Mouse (Mus musculus): ENCODE measurements around the gene Rnf151. TPM values are rescaled to one million over a fixed set of nuclear protein-coding genes. Genes with fewer than 3 reads are reported as not detected.

Gene Rnf151
- polyA plus RNA-seq, 1 experiment = 0.74 TPM

- Histone ChIP-seq H3K4me3 (replicated peaks) (peak overlapping the region; percentile 42), H3K27me3 (replicated peaks) (peaks cover 36% of the 10 kb centered on the region), H3K9me3 (no peaks in the 10 kb centered on the region), H3K4me1 (peaks cover 70% of the 10 kb centered on the region), H3K36me3 (replicated peaks; ENCODE audit: low read length) (peaks cover 20% of the 10 kb centered on the region)
- TF ChIP-seq FLI1 (IDR thresholded peaks at IDR 0.05; ENCODE audit: low read length) (no peak), GATA1 (IDR thresholded peaks at IDR 0.05; ENCODE audit: borderline replicate concordance, low read length) (no peak)
Observed at GRCm38 (mm10) chr17:24692385-24692784, 25.5 kb downstream of the Rnf151 start.

DNA sequence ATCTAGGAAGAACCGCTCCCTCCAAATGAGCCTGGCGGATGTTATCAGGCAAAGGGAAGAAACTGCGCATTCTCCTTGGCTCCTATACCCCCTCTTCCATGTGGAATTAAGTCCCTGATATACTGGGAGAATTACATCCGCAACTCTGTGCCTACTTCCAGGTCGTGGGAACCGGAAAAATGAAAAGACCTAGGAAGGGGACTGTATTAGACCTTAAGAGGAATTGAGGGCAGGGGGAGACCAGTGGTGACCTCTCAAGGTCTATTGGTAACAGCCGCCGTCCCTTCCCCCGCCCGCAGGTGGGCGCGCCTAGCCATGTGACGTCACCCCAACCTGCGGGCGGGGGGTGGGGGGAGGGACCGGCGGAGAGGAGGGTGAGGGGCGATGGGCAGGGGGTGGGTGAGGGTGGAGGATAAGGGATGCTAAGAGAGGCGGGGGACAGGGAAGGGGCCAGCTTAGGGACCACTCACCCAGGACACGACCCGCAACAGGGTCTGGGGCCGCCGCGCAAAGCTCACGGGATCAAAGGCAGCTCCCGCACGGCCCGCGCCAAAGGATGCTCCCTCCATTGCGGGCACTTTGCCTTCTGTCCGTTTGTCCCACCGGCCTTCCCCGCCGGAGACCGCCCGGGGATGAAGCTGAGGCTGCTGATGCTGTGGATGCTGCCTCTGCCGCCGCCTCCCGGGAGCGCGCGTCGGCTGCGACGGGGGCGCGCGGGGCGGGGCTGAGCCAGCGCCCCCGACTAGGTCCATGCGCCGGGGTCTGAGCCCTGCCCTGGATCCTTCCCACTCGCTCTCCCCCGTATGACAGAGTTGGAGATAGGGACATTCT, 28.4 kb downstream of the Rnf151 start, which contains the start of gene Syngr3:
TSS of gene Syngr3 (minus strand) at position 705 of the 831 bp plus-strand sequence.
- Histone ChIP-seq H3K4me3 (replicated peaks) (peak within 1 kb of the TSS; percentile 83), H3K4me1 (peaks cover 59% of the 10 kb centered on the region), H3K36me3 (replicated peaks; ENCODE audit: low read length) (peaks cover 19% of the 10 kb centered on the region), H3K27me3 (replicated peaks) (peaks cover 52% of the 10 kb centered on the region), H3K9me3 (no peaks in the 10 kb centered on the region)
- TF ChIP-seq GATA1 (IDR thresholded peaks at IDR 0.05; ENCODE audit: borderline replicate concordance, low read length) = no peak

- Histone ChIP-seq H3K4me3 (replicated peaks) (peak overlapping the region; percentile 90), H3K4me1 (peaks cover 46% of the 10 kb centered on the region), H3K9me3 (no peaks in the 10 kb centered on the region), H3K36me3 (replicated peaks; ENCODE audit: low read length) (peaks cover 6% of the 10 kb centered on the region), H3K27me3 (replicated peaks) (peaks cover 52% of the 10 kb centered on the region)
- TF ChIP-seq FLI1 (IDR thresholded peaks at IDR 0.05; ENCODE audit: low read length) (no peak), GATA1 (IDR thresholded peaks at IDR 0.05; ENCODE audit: borderline replicate concordance, low read length) (no peak)
Observed at GRCm38 (mm10) chr17:24687599-24687998, 30.3 kb downstream of the Rnf151 start.

DNA sequence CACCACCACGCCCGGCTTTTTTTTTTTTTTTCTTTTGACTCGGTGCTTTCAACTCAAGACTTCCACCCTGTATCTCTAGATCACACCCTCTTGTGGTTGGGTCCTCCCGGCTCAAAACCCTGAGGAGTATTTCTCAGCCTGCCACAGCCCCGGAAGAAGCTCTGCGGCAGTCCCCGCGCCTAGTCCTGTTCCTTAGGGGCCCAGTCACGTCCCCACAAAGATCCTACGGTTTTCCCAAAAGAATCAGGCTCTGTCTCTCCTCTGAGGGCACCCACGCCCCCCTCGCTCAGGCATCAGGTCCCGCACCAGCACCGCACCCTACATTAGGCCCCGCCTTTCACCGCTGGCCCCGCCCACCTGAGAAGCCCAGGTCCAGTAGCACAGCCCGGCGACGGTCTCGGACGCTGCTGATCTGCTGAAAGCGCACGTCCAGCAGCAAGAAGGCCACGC, 30.7 kb downstream of the Rnf151 start:
- Histone ChIP-seq H3K4me3 (replicated peaks) (peak overlapping the region; percentile 90), H3K36me3 (replicated peaks; ENCODE audit: low read length) (peaks cover 5% of the 10 kb centered on the region), H3K9me3 (no peaks in the 10 kb centered on the region), H3K27me3 (replicated peaks) (peaks cover 52% of the 10 kb centered on the region), H3K4me1 (peaks cover 41% of the 10 kb centered on the region)
- TF ChIP-seq FLI1 (IDR thresholded peaks at IDR 0.05; ENCODE audit: low read length) = no peak
- no peak for TF ChIP-seq GATA1 (IDR thresholded peaks at IDR 0.05; ENCODE audit: borderline replicate concordance, low read length)

DNA sequence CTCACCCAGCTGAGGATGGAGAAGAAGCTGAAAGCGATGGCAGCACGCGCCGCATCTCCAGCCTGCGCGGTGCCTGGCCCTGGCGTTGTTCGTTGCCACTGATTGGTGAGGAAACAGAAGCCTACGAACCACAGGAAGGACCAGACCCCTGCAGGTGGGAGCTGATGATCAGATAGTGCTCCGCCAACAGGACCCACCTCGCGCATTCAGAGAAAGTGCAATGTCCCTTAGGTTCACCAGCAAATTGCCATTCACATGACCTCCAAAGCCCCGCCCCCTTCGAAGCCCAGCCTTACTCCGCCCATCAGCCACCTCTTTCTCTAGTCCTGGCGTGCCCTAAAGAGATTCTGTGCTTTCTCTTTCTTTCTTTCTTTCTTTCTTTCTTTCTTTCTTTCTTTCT, 31.3 kb downstream of the Rnf151 start:
- Histone ChIP-seq H3K4me1 (peaks cover 38% of the 10 kb centered on the region), H3K36me3 (replicated peaks; ENCODE audit: low read length) (peaks cover 10% of the 10 kb centered on the region), H3K27me3 (replicated peaks) (peaks cover 52% of the 10 kb centered on the region), H3K9me3 (no peaks in the 10 kb centered on the region), H3K4me3 (replicated peaks) (peak overlapping the region; percentile 81)
- TF ChIP-seq GATA1 (IDR thresholded peaks at IDR 0.05; ENCODE audit: borderline replicate concordance, low read length) = no peak
- TF ChIP-seq FLI1 (IDR thresholded peaks at IDR 0.05; ENCODE audit: low read length) = no peak

DNA sequence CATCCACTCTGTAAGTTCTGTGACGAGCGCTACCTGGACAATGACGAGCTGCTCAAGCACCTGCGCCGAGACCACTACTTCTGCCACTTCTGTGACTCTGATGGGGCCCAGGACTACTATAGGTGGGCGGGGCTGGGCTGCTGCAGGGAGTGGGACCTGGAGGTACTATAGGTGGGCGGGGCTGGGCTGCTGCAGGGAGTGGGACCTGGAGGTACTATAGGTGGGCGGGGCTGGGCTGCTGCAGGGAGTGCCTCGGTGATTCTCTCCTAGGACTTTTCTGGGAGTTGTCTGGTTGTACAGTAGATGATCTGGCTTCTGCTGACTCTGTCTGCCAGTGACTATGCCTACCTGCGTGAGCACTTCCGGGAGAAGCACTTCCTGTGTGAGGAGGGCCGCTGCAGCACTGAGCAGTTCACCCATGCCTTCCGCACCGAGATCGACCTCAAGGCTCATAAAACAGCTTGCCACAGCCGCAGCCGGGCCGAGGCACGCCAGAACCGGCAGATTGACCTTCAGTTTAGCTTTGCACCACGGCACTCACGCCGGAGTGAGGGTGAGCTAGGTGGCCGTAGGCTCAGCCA, 40.3 kb downstream of the Rnf151 start:
- Histone ChIP-seq H3K4me3 (replicated peaks) (no peak overlapping the region), H3K36me3 (replicated peaks; ENCODE audit: low read length) (peaks cover 84% of the 10 kb centered on the region), H3K4me1 (peaks cover 35% of the 10 kb centered on the region), H3K9me3 (no peaks in the 10 kb centered on the region), H3K27me3 (replicated peaks) (no peaks in the 10 kb centered on the region)
- TF ChIP-seq FLI1 (IDR thresholded peaks at IDR 0.05; ENCODE audit: low read length) = no peak
- no peak for TF ChIP-seq GATA1 (IDR thresholded peaks at IDR 0.05; ENCODE audit: borderline replicate concordance, low read length)

GRCm38 (mm10) chr17:24676877-24677276, 41.0 kb downstream of the Rnf151 start:
- TF ChIP-seq FLI1 (IDR thresholded peaks at IDR 0.05; ENCODE audit: low read length) (no peak), GATA1 (IDR thresholded peaks at IDR 0.05; ENCODE audit: borderline replicate concordance, low read length) (no peak)
- no peaks in the 10 kb centered on the region for H3K27me3 ChIP-seq (replicated peaks)
- peaks cover 78% of the 10 kb centered on the region for H3K36me3 ChIP-seq (replicated peaks; ENCODE audit: low read length)
- H3K4me1 ChIP-seq = peaks cover 42% of the 10 kb centered on the region
- no peaks in the 10 kb centered on the region for H3K9me3 ChIP-seq
- no peak overlapping the region for H3K4me3 ChIP-seq (replicated peaks)

- peaks cover 49% of the 10 kb centered on the region for H3K4me1 ChIP-seq
- TF ChIP-seq GATA1 (IDR thresholded peaks at IDR 0.05; ENCODE audit: borderline replicate concordance, low read length) (no peak), FLI1 (IDR thresholded peaks at IDR 0.05; ENCODE audit: low read length) (no peak)
- H3K9me3 ChIP-seq = no peaks in the 10 kb centered on the region
- H3K4me3 ChIP-seq (replicated peaks) = no peak overlapping the region
- no peaks in the 10 kb centered on the region for H3K27me3 ChIP-seq (replicated peaks)
- peaks cover 71% of the 10 kb centered on the region for H3K36me3 ChIP-seq (replicated peaks; ENCODE audit: low read length)
Observed at GRCm38 (mm10) chr17:24676187-24676586, 41.7 kb downstream of the Rnf151 start.

DNA sequence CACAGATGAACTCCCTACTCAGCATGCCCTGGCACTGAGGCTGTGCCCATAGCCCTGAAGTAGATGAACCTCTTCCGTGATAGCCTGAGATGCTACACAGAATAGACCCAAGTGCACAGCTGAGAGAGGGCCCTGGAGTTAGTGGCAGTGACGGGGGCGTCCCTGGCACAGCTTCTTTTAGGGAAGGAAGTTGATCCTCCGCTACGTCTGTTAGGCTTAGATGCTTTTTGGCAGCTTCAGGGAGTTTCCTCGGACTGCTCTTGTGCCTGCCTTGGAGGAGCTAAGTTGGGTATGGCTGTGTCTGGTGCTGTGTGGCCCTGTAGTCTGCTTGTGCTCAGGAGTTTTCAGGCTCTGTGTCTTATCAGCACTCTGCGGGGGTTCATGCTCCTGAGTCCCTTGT, 43.6 kb downstream of the Rnf151 start:
- peaks cover 52% of the 10 kb centered on the region for H3K36me3 ChIP-seq (replicated peaks; ENCODE audit: low read length)
- TF ChIP-seq FLI1 (IDR thresholded peaks at IDR 0.05; ENCODE audit: low read length) (no peak), GATA1 (IDR thresholded peaks at IDR 0.05; ENCODE audit: borderline replicate concordance, low read length) (no peak)
- H3K4me1 ChIP-seq = peaks cover 59% of the 10 kb centered on the region

GRCm38 (mm10) chr17:24672141-24672540, 45.7 kb downstream of the Rnf151 start:
- Histone ChIP-seq H3K36me3 (replicated peaks; ENCODE audit: low read length) (peaks cover 31% of the 10 kb centered on the region), H3K9me3 (no peaks in the 10 kb centered on the region), H3K4me1 (peaks cover 74% of the 10 kb centered on the region), H3K27me3 (replicated peaks) (no peaks in the 10 kb centered on the region), H3K4me3 (replicated peaks) (peak overlapping the region; percentile 100)
- TF ChIP-seq FLI1 (IDR thresholded peaks at IDR 0.05; ENCODE audit: low read length) (no peak), GATA1 (IDR thresholded peaks at IDR 0.05; ENCODE audit: borderline replicate concordance, low read length) (no peak)

More for the DNA sequence above, 43.6 kb downstream of the Rnf151 start:
- Histone ChIP-seq H3K9me3 (no peaks in the 10 kb centered on the region), H3K4me3 (replicated peaks) (no peak overlapping the region), H3K27me3 (replicated peaks) (no peaks in the 10 kb centered on the region)

Measured in megakaryocyte, embryonic 14.5 days (primary cell).